Mouse (Mus musculus) left cerebral cortex, postnatal 36 days (tissue): ENCODE results near the gene Tuba1b. TPM values are rescaled to one million over a fixed set of nuclear protein-coding genes. Genes with fewer than 3 reads are reported as not detected.

Experiments used
- DNase-seq, 2 experiments: peaks; one replicate each; pipeline ENCODE4 v3.0.0; 2021 to 2022; ENCODE audit warnings: low spot score in 2 of 2, mixed read lengths in 1 of 2
- intact Hi-C: fragments of 180-260 bp; cut with DNase I; formaldehyde crosslinking; loops from one replicate; pipeline ENCODE4 v1.15.1; 2025
- total RNA-seq, 2 experiments: library from RNA; stranded (reverse); gene quantifications; 2 replicates each; pipeline ENCODE4 v1.2.3; 2021

Gene Tuba1b
- total RNA-seq, 2 experiments from 2014 or later = 509 to 602 TPM

GRCm38 (mm10) chr15:98894746-98895634 is 39.4 kb downstream of the Tuba1b start:
- DNase-seq = no peak
- intact Hi-C loops = no loop called here

DNA sequence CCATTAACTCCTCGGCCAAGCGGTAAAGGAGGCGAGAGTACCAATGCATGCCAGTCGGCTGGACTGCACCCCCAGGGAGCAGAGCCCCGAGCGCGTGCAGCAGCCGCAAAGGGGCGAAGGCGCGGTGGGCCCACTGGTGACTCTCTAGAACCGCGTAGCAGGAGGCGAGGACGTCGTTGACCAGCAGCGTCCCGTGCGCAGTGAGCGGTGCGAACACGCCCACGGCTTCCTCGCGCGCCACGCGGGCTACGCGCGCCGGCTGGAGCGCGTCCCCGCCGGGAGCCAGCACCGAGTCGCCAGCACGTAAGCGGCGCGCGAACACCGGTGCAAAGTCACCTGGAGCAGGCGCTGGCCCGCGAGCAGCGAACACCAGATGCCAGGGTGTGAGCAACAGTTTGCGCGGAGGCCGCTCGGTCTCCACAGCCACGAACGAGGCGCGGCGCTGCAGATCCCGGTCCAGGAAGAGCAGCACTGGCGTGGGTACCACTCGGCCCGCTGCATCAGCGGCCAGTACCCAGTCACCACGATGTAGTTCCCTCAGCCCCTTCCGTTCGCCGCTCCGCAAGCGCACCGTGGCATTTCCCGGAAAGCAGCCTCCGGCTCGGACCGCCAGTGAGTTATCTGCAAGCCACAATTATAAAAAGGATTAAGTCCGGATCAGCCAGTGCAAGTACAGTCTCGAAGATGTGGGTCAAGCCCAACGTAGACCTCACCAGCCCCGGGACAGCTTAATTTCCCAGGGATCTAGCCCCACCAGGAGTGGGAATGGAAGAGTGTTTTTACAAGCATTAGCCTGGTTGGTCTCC is 40.2 kb downstream of the Tuba1b start, which contains the start of gene Rhebl1:
Rhebl1 (minus strand) TSS at position 601 of the 806 bp plus-strand sequence.
- intact Hi-C loops = loop anchor here (2.0 kb wide), 2 partner anchors 35 to 99 kb away; no protein-coding TSS in a partner anchor

DNA sequence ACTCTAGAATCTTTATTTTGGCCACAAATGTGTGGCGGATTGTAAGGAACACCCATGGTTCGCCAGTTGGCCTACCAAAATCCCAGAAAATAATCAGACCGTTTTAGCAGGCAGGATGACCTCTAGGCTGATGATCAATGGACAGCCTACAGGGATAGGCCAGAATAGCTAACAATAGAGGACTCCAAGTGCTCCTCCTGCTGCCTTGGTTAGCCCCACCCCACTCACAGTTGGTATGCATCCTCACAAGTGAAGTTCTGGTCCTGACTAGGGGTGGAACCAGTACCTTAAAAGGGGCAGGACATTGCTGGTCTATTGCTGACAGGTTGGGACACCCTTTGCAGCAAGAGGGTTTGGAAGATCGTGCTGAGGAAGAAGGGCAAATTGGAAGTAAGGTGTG is 41.3 kb downstream of the Tuba1b start:
- intact Hi-C loops = loop anchor here (2.0 kb wide), 2 partner anchors 36 to 100 kb away; no protein-coding TSS in a partner anchor

More for the DNA sequence above, 40.2 kb downstream of the Tuba1b start, which contains the start of gene Rhebl1:
- peak; percentile 49 to 59 for DNase-seq

GRCm38 (mm10) chr15:98891907-98892606 is 42.3 kb downstream of the Tuba1b start:
- intact Hi-C loops = loop anchor here (2.0 kb wide), 2 partner anchors 37 to 101 kb away; no protein-coding TSS in a partner anchor

More for the DNA sequence above, 41.3 kb downstream of the Tuba1b start:
- no peak for DNase-seq

DNA sequence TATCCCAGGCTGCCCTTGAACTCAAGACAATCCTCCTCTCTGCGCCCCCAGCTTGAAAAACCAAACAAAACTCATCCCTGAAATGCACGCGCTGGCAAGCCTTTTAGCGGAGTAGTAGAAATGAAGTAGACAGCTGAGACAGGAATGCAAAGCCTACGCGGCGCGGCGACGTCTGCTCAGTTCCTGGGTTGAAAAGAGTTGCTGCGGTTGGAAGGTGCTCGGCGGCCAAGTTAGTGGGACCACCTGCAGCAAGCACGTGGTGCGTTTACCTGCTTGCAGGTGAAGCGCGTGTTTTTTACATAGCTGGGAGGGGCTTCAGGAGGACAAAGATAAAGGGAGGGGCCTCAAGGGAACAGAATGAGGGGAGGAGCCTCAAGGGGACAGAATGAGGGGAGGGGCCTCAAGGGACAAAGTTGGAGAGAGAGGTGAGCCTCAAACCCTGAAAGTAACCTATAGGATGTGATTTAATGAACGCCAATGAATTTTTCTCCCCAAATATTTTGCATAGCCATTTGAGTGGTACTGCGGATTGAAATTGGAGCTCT is 43.1 kb downstream of the Tuba1b start:
- intact Hi-C loops = no loop called here
- DNase-seq = no peak

More at GRCm38 (mm10) chr15:98891907-98892606, 42.3 kb downstream of the Tuba1b start:
- peak in 1 of 2 experiments; percentile 33 for DNase-seq

DNA sequence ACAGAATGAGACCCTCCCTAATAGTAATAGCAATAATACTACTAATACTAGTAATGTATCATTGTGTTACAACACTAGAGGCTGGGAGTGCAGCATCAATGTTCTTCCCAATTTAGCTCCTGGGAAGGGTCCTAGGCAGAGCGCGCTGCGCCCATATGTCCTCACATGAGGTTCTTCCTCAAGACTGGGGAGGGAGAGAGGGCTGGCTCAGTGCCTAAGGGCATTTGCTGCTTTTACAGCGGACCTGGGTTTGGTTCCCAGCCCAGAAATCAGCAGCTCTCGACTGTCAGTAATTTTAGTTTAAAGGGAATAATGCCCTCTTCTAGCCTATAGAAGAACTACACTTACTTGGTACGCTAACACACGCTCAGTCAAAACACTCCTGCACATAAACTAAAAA is 46.8 kb downstream of the Tuba1b start:
- intact Hi-C loops = no loop called here

DNA sequence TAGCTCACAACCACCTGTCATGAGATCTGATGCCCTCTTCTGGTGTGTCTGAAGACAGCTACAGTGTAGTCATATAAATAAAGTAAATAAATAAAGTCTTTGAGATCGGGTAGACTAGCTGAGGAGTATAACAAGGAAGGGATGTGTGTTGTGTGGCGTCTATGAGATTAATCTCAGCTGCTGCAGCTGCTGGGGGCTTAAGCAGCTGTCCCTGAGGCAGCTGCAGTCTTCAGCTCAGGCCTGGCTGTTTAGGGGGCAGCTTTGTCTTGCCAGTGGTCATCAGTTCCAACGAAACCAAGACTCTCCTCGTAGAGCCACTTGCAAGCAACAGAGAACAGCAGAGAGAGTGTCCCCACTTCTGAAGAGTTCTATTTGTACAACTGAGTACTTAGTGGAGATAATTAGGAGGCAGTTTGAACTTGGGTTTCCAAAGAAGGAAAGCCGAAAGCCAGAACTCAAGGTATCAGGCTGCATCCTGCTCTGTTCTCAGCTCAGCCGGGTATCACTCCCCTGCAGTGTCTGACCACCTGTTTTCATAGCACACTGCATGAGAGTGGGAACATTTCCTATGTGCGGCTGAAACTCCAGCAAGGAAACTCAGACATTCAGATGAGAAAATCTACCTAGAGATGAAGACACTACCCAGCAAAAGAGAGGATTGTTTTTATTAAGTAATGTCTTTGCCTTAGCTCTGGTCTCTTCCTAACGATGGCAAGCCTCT is 47.5 kb downstream of the Tuba1b start:
- DNase-seq = no peak

More for the DNA sequence above, 46.8 kb downstream of the Tuba1b start:
- DNase-seq = no peak

GRCm38 (mm10) chr15:98884106-98884505 is 50.3 kb downstream of the Tuba1b start:
- intact Hi-C loops = no loop called here
- no peak for DNase-seq

More for the DNA sequence above, 47.5 kb downstream of the Tuba1b start:
- intact Hi-C loops = no loop called here

- intact Hi-C loops = no loop called here
- DNase-seq = no peak
These were observed 50.7 kb downstream of the Tuba1b start for GRCm38 (mm10) chr15:98883661-98884060.

GRCm38 (mm10) chr15:98881656-98882008 is 52.7 kb downstream of the Tuba1b start:
- intact Hi-C loops = loop anchor here (2.0 kb wide), 1 partner anchor 37 kb away; the partner anchor contains the start of gene Lmbr1l
- no peak for DNase-seq

Other genes with a start within 250 kb of the Tuba1b start
- 10 to 100 TPM; 12.5 to 14.4 TPM for gene Ccdc65, start 226.4 kb downstream of the Tuba1b start, total RNA-seq
- gene Fkbp11, start 206.4 kb downstream of the Tuba1b start, total RNA-seq = 1 to 10 TPM; 1.5 to 2.1 TPM
- 100 to 1,000 TPM; 721 to 734 TPM for gene Arf3, start 171.4 kb downstream of the Tuba1b start, total RNA-seq
- 1 to 10 TPM in 1 of 2 experiments, under 1 TPM in 1; 0.59 to 1.1 TPM for gene Wnt10b, start 156.4 kb downstream of the Tuba1b start, total RNA-seq
- not detected for gene Wnt1, start 144.7 kb downstream of the Tuba1b start, total RNA-seq
- gene Ddn, start 125.1 kb downstream of the Tuba1b start, total RNA-seq = 100 to 1,000 TPM; 827 to 848 TPM
- gene Prkag1, start 103.0 kb downstream of the Tuba1b start, total RNA-seq = 10 to 100 TPM; 49.1 to 50.0 TPM
- gene Kmt2d, start 63.4 kb downstream of the Tuba1b start, total RNA-seq = 10 to 100 TPM; 69.9 to 98.8 TPM
- gene Rhebl1, start 40.0 kb downstream of the Tuba1b start, total RNA-seq = 10 to 100 TPM in 1 of 2 experiments, 1 to 10 TPM in 1; 9.0 to 10.5 TPM
- under 1 TPM in 1 of 2 experiments, not detected in 1; 0.35 TPM for gene Dhh, start 36.0 kb downstream of the Tuba1b start, total RNA-seq
- 10 to 100 TPM; 12.6 to 16.6 TPM for gene Lmbr1l, start 16.3 kb downstream of the Tuba1b start, total RNA-seq
- gene Gm49450, start 19.0 kb upstream of the Tuba1b start, total RNA-seq = not detected
- 1,000 to 10,000 TPM in 1 of 2 experiments, 100 to 1,000 TPM in 1; 932 to 1,107 TPM for gene Tuba1a, start 19.1 kb upstream of the Tuba1b start, total RNA-seq
- 10 to 100 TPM; 60.3 to 78.5 TPM for gene Tuba1c, start 95.3 kb upstream of the Tuba1b start, total RNA-seq
- 1 to 10 TPM in 1 of 2 experiments, under 1 TPM in 1; 0.97 to 1.8 TPM for gene Prph, start 120.6 kb upstream of the Tuba1b start, total RNA-seq
- gene Troap, start 140.0 kb upstream of the Tuba1b start, total RNA-seq = under 1 TPM in 1 of 2 experiments, not detected in 1; 0.32 TPM
- not detected for gene C1ql4, start 153.3 kb upstream of the Tuba1b start, total RNA-seq
- gene Dnajc22, start 158.6 kb upstream of the Tuba1b start, total RNA-seq = under 1 TPM; 0.25 to 0.27 TPM
- gene Spats2, start 191.4 kb upstream of the Tuba1b start, total RNA-seq = 10 to 100 TPM; 35.2 to 37.5 TPM